Mouse (Mus musculus) E14TG2a.4 (cell line): ENCODE measurements around the gene Nrxn1.

Experiments used
- CTCF ChIP-seq: conservative IDR thresholded peaks from 2 replicates; pipeline ENCODE4 v1.5.1; 2014; ENCODE audit warnings: low read length
- NANOG ChIP-seq: IDR thresholded peaks from 2 replicates; pipeline ENCODE4 v1.6.1; 2014; ENCODE audit warnings: borderline replicate concordance, low read length, mixed read lengths
- POU5F1 ChIP-seq: IDR thresholded peaks from 2 replicates; pipeline ENCODE4 v1.6.1; 2014; ENCODE audit warnings: low read length, borderline replicate concordance

DNA sequence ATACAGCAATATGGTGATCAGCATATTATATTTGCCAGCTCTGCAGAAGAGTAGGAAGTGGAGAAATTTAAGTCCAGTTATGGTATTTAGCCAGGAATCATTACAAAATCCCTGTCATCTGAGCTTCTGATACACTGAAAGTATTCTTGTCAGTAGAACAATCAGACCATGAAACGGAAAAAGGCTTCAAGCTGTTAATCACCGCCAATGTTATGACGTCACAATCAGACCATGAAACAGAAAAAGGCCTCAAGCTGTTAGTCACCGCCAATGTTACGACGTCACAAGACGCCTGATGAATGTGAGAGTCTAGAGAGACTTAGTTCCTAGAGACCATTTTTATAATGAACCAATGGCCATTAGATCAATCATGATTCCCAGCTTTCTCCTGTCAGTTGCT lies 59.4 kb downstream of the Nrxn1 start:
- TF ChIP-seq CTCF (no peak), POU5F1 (no peak), NANOG (no peak)
